Mouse (Mus musculus): ENCODE results near the gene Arid5a. TPM values are rescaled to one million over a fixed set of nuclear protein-coding genes. Genes with fewer than 3 reads are reported as not detected.

Gene Arid5a
- polyA plus RNA-seq, 1 experiment from 2014 or later: 5.4 TPM

- Histone ChIP-seq H3K4me2 (peak overlapping the region; percentile 68), H3K9me3 (ENCODE audit: low read depth, low read length) (no peaks in the 10 kb centered on the region), H3K4me1 (ENCODE audit: insufficient read depth) (no peaks in the 10 kb centered on the region), H3K27ac (ENCODE audit: low read depth) (peak overlapping the region; percentile 50; the same call in 1 of the 2 replicates), H3K9ac (0 out of 2 replicates have a peak overlapping the region, but pooled peaks have one; percentile 23), H3K36me3 (ENCODE audit: insufficient read depth) (no peaks in the 10 kb centered on the region), H3K27me3 (ENCODE audit: insufficient read depth, low read length) (peaks cover 19% of the 10 kb centered on the region), H3K4me3 (ENCODE audit: low read depth, low read length) (peak overlapping the region; percentile 29)
- DNase-seq (no peak), ATAC-seq (ENCODE audit: insufficient read depth) (no peak; the same call in 1 of the 2 replicates)
- no peak for TF ChIP-seq CTCF (IDR thresholded peaks at IDR 0.05; ENCODE audit: low read depth)
- WGBS: 12% methylated on average over 9 of the region's 9 CpGs
Observed at GRCm38 (mm10) chr1:36302957-36303356, 4.6 kb upstream of the Arid5a start.

- Histone ChIP-seq H3K27ac (ENCODE audit: low read depth) (peak overlapping the region; percentile 50; the same call in 1 of the 2 replicates), H3K9ac (0 out of 2 replicates have a peak overlapping the region, but pooled peaks have one; percentile 23), H3K36me3 (ENCODE audit: insufficient read depth) (no peaks in the 10 kb centered on the region), H3K9me3 (ENCODE audit: low read depth, low read length) (no peaks in the 10 kb centered on the region), H3K4me3 (ENCODE audit: low read depth, low read length) (peak overlapping the region; percentile 29), H3K4me2 (peak overlapping the region; percentile 68), H3K27me3 (ENCODE audit: insufficient read depth, low read length) (peaks cover 19% of the 10 kb centered on the region), H3K4me1 (ENCODE audit: insufficient read depth) (0 out of 2 replicates have a peak, but pooled peaks cover 3% of the 10 kb centered on the region)
- peak; percentile 52 for ATAC-seq (ENCODE audit: insufficient read depth)
- TF ChIP-seq CTCF (IDR thresholded peaks at IDR 0.05; ENCODE audit: low read depth): no peak
- WGBS: 8% methylated on average over 29 of the region's 30 CpGs
- DNase-seq: peak; percentile 90
Observed at GRCm38 (mm10) chr1:36303381-36304320, 3.9 kb upstream of the Arid5a start.

GRCm38 (mm10) chr1:36304764-36305163 lies 2.8 kb upstream of the Arid5a start:
- Histone ChIP-seq H3K4me3 (ENCODE audit: low read depth, low read length) (no peak overlapping the region), H3K36me3 (ENCODE audit: insufficient read depth) (no peaks in the 10 kb centered on the region), H3K9ac (no peak overlapping the region), H3K9me3 (ENCODE audit: low read depth, low read length) (no peaks in the 10 kb centered on the region), H3K4me2 (no peak overlapping the region), H3K27me3 (ENCODE audit: insufficient read depth, low read length) (peaks cover 9% of the 10 kb centered on the region; the same call in 1 of the 2 replicates), H3K4me1 (ENCODE audit: insufficient read depth) (0 out of 2 replicates have a peak, but pooled peaks cover 9% of the 10 kb centered on the region), H3K27ac (ENCODE audit: low read depth) (no peak overlapping the region)
- ATAC-seq (ENCODE audit: insufficient read depth): no peak
- DNase-seq: no peak
- TF ChIP-seq CTCF (IDR thresholded peaks at IDR 0.05; ENCODE audit: low read depth): no peak
- WGBS: 58% methylated on average over 7 of the region's 7 CpGs

- H3K9ac ChIP-seq: no peak overlapping the region
- H3K4me2 ChIP-seq: no peak overlapping the region
- peaks cover 3% of the 10 kb centered on the region; the same call in 1 of the 2 replicates for H3K27me3 ChIP-seq (ENCODE audit: insufficient read depth, low read length)
- 0 out of 2 replicates have a peak, but pooled peaks cover 9% of the 10 kb centered on the region for H3K4me1 ChIP-seq (ENCODE audit: insufficient read depth)
- ATAC-seq (ENCODE audit: insufficient read depth) (no peak), DNase-seq (no peak)
- no peaks in the 10 kb centered on the region for H3K36me3 ChIP-seq (ENCODE audit: insufficient read depth)
- WGBS: 78% methylated on average over 6 of the region's 6 CpGs
- no peak overlapping the region for H3K4me3 ChIP-seq (ENCODE audit: low read depth, low read length)
- H3K27ac ChIP-seq (ENCODE audit: low read depth): no peak overlapping the region
- H3K9me3 ChIP-seq (ENCODE audit: low read depth, low read length): no peaks in the 10 kb centered on the region
- no peak for TF ChIP-seq CTCF (IDR thresholded peaks at IDR 0.05; ENCODE audit: low read depth)
Observed at GRCm38 (mm10) chr1:36306120-36306519, 1.4 kb upstream of the Arid5a start.

GRCm38 (mm10) chr1:36307121-36307494 lies 425 bp upstream of the Arid5a start:
- H3K27me3 ChIP-seq (ENCODE audit: insufficient read depth, low read length): peaks cover 3% of the 10 kb centered on the region; the same call in 1 of the 2 replicates
- DNase-seq (no peak), ATAC-seq (ENCODE audit: insufficient read depth) (no peak; the same call in 1 of the 2 replicates)
- no peaks in the 10 kb centered on the region for H3K36me3 ChIP-seq (ENCODE audit: insufficient read depth)
- WGBS: 64% methylated on average over 7 of the region's 7 CpGs
- no peaks in the 10 kb centered on the region for H3K9me3 ChIP-seq (ENCODE audit: low read depth, low read length)
- H3K27ac ChIP-seq (ENCODE audit: low read depth): no peak overlapping the region
- H3K4me3 ChIP-seq (ENCODE audit: low read depth, low read length): no peak overlapping the region
- TF ChIP-seq CTCF (IDR thresholded peaks at IDR 0.05; ENCODE audit: low read depth): no peak
- H3K4me2 ChIP-seq: 0 out of 2 replicates have a peak overlapping the region, but pooled peaks have one; percentile 93
- no peak overlapping the region for H3K9ac ChIP-seq
- 0 out of 2 replicates have a peak, but pooled peaks cover 9% of the 10 kb centered on the region for H3K4me1 ChIP-seq (ENCODE audit: insufficient read depth)

- H3K36me3 ChIP-seq (ENCODE audit: insufficient read depth): no peaks in the 10 kb centered on the region
- ATAC-seq (ENCODE audit: insufficient read depth): no peak
- peaks cover 3% of the 10 kb centered on the region; the same call in 1 of the 2 replicates for H3K27me3 ChIP-seq (ENCODE audit: insufficient read depth, low read length)
- no peak overlapping the region for H3K27ac ChIP-seq (ENCODE audit: low read depth)
- WGBS: 8% methylated on average over 12 of the region's 12 CpGs
- peak overlapping the region; percentile 93 for H3K4me2 ChIP-seq
- H3K9ac ChIP-seq: peak overlapping the region; percentile 58
- no peaks in the 10 kb centered on the region for H3K9me3 ChIP-seq (ENCODE audit: low read depth, low read length)
- peak; percentile 6 for DNase-seq
- peak overlapping the region; percentile 58 for H3K4me3 ChIP-seq (ENCODE audit: low read depth, low read length)
- no peak for TF ChIP-seq CTCF (IDR thresholded peaks at IDR 0.05; ENCODE audit: low read depth)
- 0 out of 2 replicates have a peak, but pooled peaks cover 9% of the 10 kb centered on the region for H3K4me1 ChIP-seq (ENCODE audit: insufficient read depth)
Observed at GRCm38 (mm10) chr1:36308451-36308901, 943 bp downstream of the Arid5a start.

Measured in lung, embryonic 14.5 days (tissue).